Mouse (Mus musculus) embryo, embryonic 10 days (tissue): ENCODE measurements around the gene Rbfox1.
A peak's percentile ranks its signal among the peaks of the same experiment; 100 is the strongest.

Experiments used
- DNase-seq: peaks from one replicate; pipeline ENCODE4 v3.0.0-alpha.2; 2015; ENCODE audit warnings: low spot score

The Rbfox1 gene

GRCm38 (mm10) chr16:5884746-5885689 lies at the start of gene Rbfox1:
Gene Rbfox1 (plus strand): TSS chr16:5885355.
- peak; percentile 5 for DNase-seq

GRCm38 (mm10) chr16:5836744-5837143 lies 48.4 kb upstream of the Rbfox1 start:
- no peak for DNase-seq

GRCm38 (mm10) chr16:5841167-5841566 lies 44.0 kb upstream of the Rbfox1 start:
- DNase-seq: no peak

GRCm38 (mm10) chr16:5845645-5846044 lies 39.5 kb upstream of the Rbfox1 start:
- DNase-seq: peak; percentile 65

GRCm38 (mm10) chr16:5853055-5853454 lies 32.1 kb upstream of the Rbfox1 start:
- peak; percentile 14 for DNase-seq

- DNase-seq: no peak
Observed at GRCm38 (mm10) chr16:5864350-5864749, 20.8 kb upstream of the Rbfox1 start.

GRCm38 (mm10) chr16:5866966-5867365 lies 18.2 kb upstream of the Rbfox1 start:
- DNase-seq: no peak

- no peak for DNase-seq
Observed at GRCm38 (mm10) chr16:5870391-5870790, 14.8 kb upstream of the Rbfox1 start.

- peak; percentile 93 for DNase-seq
Observed at GRCm38 (mm10) chr16:5881820-5882219, 3.3 kb upstream of the Rbfox1 start.

GRCm38 (mm10) chr16:5885690-5886050 lies 515 bp downstream of the Rbfox1 start:
- no peak for DNase-seq

- DNase-seq: no peak
Observed at GRCm38 (mm10) chr16:5895564-5895963, 10.4 kb downstream of the Rbfox1 start.

GRCm38 (mm10) chr16:5898330-5898729 lies 13.2 kb downstream of the Rbfox1 start:
- no peak for DNase-seq

GRCm38 (mm10) chr16:5910742-5911141 lies 25.6 kb downstream of the Rbfox1 start:
- DNase-seq: no peak

- peak; percentile 36 for DNase-seq
Observed at GRCm38 (mm10) chr16:5911880-5912327, 26.7 kb downstream of the Rbfox1 start.

- no peak for DNase-seq
Observed at GRCm38 (mm10) chr16:5917937-5918336, 32.8 kb downstream of the Rbfox1 start.

- DNase-seq: peak; percentile 18
Observed at GRCm38 (mm10) chr16:5926986-5927385, 41.8 kb downstream of the Rbfox1 start.

GRCm38 (mm10) chr16:5931680-5932079 lies 46.5 kb downstream of the Rbfox1 start:
- peak; percentile 88 for DNase-seq

GRCm38 (mm10) chr16:5940016-5940415 lies 54.9 kb downstream of the Rbfox1 start:
- peak; percentile 13 for DNase-seq

- DNase-seq: no peak
Observed at GRCm38 (mm10) chr16:5945682-5946081, 60.5 kb downstream of the Rbfox1 start.

GRCm38 (mm10) chr16:5953106-5953505 lies 68.0 kb downstream of the Rbfox1 start:
- DNase-seq: no peak

- DNase-seq: no peak
Observed at GRCm38 (mm10) chr16:5957418-5957817, 72.3 kb downstream of the Rbfox1 start.

GRCm38 (mm10) chr16:5961786-5962185 lies 76.6 kb downstream of the Rbfox1 start:
- no peak for DNase-seq

- no peak for DNase-seq
Observed at GRCm38 (mm10) chr16:5974172-5974571, 89.0 kb downstream of the Rbfox1 start.
